Mouse (Mus musculus): Measurements from ENCODE around the gene Cryzl1. TPM values are rescaled to one million over a fixed set of nuclear protein-coding genes. Genes with fewer than 3 reads are reported as not detected.
"Not testable (repeated sequence)": the region's sequence is repeated elsewhere in the genome, so short reads cannot be mapped to it uniquely, and the experiment has no call there.

Cryzl1 gene
- total RNA-seq, 2 experiments from 2014 or later, result 33.2 to 33.7 TPM

DNA sequence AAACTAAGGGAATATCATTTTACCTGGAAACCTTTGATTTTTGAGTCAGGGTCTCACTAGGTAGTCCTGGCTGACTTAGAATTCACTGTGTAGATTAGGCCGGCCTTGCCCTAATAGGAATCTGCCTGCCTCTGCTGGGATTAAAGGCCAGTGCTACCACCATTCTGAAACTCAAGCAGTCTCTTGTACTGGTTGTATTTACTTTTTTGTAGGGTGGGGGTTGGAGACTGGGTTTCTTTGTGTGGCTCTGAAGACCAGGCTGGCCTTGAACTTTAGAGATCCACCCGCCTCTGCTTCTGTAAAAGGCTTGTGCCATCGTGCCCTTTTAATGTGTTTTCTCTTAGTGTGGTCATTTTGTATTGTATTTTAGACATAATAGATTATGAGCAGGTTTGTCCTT lies 79.5 kb downstream of the Cryzl1 start:
- no peak for ATAC-seq (replicated peaks; ENCODE audit: low FRiP score, low TSS enrichment, poor library complexity, severe bottlenecking)

DNA sequence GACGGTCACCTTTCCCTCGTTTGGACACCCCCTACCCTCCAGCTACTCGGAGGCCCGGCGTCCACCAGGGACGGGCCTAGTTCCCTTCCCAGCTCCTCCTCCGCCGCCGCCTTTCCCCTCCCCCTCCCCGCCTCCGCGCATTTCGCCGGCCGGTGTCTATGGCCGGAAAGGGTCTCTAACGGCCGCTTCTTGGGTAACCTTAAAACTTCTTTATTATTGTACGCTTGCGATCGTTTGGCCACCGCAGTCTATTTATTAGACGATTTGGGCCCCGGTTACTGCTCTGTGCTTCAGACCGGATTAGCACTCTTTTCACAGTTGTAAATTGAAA lies 80.6 kb downstream of the Cryzl1 start:
- ATAC-seq (replicated peaks; ENCODE audit: low FRiP score, low TSS enrichment, poor library complexity, severe bottlenecking), result no peak

DNA sequence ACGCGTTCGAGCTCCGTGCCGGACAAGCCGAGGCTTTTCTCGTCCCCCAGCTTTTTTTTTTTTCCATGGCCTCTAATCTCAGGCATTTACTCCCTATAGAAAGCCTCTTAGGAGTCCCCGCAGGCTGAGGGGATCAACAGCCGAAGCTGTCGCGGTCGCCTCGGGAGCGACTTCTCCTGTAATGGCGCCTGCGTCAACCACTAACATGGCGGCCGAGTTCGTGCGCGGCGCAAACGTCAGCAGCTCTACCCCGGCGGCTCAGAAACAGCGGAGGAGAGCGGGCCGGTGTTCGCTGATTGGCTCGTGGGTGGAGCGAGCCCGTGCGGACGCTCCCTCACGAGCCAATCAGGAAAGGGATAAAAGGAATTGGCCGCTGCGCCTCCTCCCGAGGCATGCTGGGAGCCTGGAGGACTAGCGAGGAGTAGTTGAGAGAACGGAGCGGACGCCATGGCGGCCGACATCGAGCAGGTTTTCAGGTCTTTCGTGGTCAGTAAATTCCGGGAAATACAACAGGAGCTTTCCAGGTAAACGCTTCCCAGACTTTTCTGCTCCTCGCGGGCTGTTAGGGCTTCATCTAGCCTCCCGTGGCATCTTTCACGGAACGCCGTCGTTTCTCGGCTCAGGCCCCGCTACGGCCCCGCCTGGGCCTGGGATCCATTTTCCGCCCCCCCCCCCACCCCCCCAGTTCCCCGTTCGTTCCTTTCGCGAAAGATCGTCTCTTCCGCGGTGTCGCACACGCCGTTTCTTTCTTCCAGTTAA lies 81.1 kb downstream of the Cryzl1 start, which contains the start of gene Son:
TSS of gene Son (plus strand) at position 46 of the 759 bp plus-strand sequence.
- ATAC-seq (replicated peaks; ENCODE audit: low FRiP score, low TSS enrichment, poor library complexity, severe bottlenecking), result peak; percentile 89

DNA sequence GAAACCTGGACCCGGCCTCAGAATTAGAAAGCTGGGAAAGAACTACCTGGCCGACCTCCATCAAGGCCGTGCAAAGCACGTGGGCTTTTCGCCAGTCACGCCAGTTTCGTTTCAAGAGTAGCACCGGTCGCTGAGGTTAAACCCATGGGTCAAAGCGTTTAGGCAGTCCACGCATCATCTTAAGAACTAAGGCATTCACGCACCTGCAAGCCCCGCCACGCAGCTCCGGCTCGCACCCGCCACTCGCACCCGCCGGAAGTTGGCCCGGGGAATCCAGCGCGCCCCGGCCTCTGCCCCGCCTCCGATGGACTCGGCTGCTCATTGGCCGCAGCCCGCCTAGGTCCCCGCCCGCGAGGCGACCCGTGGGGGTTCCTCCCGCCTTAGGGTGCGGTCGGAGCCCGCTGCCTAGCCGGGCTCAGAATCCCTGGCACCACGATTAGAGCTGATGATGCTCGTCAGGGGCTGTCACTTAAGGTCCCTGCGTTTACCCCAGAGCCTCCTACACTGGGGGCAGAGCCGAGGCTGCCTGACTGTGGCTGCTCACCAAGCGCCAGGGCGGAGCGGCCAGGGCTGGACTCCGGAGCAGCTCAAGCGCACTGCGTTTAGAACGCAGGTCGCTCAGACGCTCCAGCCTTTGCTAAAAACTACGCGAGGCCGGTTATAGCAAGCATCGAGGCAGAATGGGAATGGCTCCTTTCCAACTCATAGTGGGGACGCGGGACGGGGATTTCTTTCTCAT lies 81.9 kb downstream of the Cryzl1 start, which contains the start of gene Gart:
TSS of gene Gart (minus strand) at position 272 of the 739 bp plus-strand sequence.
- peak; percentile 80 for ATAC-seq (replicated peaks; ENCODE audit: low FRiP score, low TSS enrichment, poor library complexity, severe bottlenecking)

DNA sequence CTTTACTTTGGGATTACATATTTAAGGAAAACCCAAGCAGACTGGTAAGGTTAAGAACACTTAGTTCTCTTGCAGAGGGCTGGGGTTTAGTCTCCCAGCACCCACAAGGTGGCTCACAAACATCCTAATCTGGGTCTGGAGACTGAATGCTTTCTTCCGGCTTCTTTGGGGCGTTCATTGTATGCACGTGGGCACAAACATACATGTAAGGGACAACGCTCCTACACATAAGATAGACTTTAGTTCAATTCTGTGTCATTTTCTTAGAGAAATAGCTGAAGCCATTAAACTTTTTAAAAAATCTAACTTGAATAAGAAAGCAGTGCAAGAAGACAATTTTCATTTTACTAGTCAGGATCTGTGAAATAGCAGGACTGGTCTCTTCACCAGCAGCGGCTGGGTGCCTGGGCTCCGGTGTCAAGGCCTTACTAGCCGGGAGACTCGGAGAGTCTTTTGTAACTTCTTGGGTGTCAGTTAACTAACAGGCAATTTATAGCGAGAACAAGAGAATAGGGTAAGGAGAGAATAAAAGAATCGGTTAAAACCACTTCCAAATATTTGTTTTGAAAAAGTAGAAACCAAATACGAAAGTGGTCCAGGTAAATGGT lies 82.7 kb downstream of the Cryzl1 start:
- peak; percentile 32; the same call in 1 of the 2 replicates for ATAC-seq (replicated peaks; ENCODE audit: low FRiP score, low TSS enrichment, poor library complexity, severe bottlenecking)

DNA sequence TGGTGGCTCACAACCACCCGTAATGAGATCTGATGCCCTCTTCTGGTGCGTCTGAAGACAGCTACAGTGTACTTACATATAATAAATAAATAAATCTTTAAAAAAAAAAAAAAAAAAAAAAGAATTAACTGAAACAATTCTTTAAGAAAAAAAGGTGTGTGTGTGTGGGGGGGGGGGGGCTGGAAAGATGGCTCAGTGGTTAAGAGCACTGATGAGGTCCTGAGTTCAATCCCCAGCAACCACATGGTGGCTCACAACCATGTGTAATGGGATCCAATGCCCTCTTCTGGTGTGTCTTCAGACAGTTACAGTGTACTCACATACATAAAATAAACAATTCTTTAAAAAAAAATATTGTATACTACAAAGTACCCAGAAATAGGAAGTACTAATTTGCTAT lies 83.4 kb downstream of the Cryzl1 start:
- ATAC-seq (replicated peaks; ENCODE audit: low FRiP score, low TSS enrichment, poor library complexity, severe bottlenecking), result not testable (repeated sequence)

DNA sequence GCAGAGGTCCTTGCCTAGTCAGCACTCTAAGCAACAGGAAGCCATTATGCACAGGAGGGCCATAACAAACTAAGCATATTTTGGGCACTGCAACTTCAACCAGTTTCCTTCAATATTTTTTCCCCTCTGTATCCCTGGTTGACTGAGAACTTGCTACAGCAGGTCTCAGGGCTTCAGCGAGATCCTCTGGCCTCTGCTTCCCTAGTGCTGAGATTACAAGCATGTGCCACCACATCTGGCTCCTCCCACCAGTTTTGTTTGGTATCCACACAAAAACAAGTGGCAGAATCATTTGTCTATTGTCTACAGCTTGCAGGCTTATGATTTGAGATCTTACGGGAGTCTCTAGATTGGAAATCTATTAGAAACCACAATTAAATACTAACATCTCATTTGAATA lies 83.9 kb downstream of the Cryzl1 start:
- no peak for ATAC-seq (replicated peaks; ENCODE audit: low FRiP score, low TSS enrichment, poor library complexity, severe bottlenecking)

DNA sequence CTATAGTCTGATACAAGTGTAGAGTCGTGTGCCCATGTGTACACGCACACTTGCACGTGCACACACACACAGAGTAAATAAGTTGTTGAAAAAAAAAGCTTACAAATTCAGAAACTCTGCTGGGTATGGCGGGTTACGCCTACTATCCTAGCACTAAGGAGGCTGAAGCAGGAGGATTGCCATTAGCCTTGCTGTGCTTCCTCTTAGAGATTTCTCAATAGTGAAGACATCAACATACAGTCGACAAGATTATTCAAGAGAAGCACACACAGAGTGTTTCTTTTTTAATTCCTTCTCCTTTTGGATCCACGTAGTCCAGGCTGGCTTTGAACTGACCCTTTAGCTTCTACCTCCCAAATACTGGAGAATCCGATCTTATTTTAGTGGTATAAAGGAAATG lies 88.6 kb downstream of the Cryzl1 start:
- no peak for ATAC-seq (replicated peaks; ENCODE audit: low FRiP score, low TSS enrichment, poor library complexity, severe bottlenecking)

DNA sequence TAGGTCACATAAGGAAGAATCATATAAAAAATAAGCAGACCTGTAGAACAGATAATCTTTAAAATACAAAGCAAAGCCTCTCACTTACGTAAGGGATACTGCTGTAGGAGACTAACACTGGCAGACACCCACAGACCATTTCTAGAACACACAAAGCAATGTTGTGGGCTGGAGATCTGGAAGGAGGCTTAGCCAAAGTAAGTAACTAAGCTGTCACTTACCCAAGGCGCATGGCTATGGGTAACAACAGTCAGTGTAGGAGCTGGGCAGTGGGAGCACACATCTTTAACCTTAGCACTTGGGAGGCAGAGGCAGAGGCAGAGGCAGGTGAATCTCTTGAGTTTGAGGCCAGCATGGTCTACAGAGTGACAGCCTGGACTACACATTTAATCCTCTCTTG lies 89.1 kb downstream of the Cryzl1 start:
- ATAC-seq (replicated peaks; ENCODE audit: low FRiP score, low TSS enrichment, poor library complexity, severe bottlenecking), result no peak

Other genes starting within 250 kb of the Cryzl1 start
- 16.3 and 19.6 TPM in 2 replicates for gene Ifnar1, start 243.7 kb downstream of the Cryzl1 start, total RNA-seq (2014; fragmentation: Nextera tagmentation)
- gene Ifnar1, start 243.7 kb downstream of the Cryzl1 start, total RNA-seq (2017), result 22.2 and 22.7 TPM in 2 replicates
- gene Ifngr2, start 181.9 kb downstream of the Cryzl1 start, total RNA-seq (2014; fragmentation: Nextera tagmentation), result 7.2 and 8.7 TPM in 2 replicates
- gene Ifngr2, start 181.9 kb downstream of the Cryzl1 start, total RNA-seq (2017), result 5.4 and 6.7 TPM in 2 replicates
- gene Tmem50b, start 131.2 kb downstream of the Cryzl1 start, total RNA-seq (2014; fragmentation: Nextera tagmentation), result 2.1 and 5.1 TPM in 2 replicates
- 0.38 and 2.9 TPM in 2 replicates for gene Tmem50b, start 131.2 kb downstream of the Cryzl1 start, total RNA-seq (2017)
- 2.2 and 2.5 TPM in 2 replicates for gene Dnajc28, start 109.9 kb downstream of the Cryzl1 start, total RNA-seq (2014; fragmentation: Nextera tagmentation)
- gene Dnajc28, start 109.9 kb downstream of the Cryzl1 start, total RNA-seq (2017), result 3.9 and 5.0 TPM in 2 replicates
- 238 and 326 TPM in 2 replicates for gene Gart, start 82.0 kb downstream of the Cryzl1 start, total RNA-seq (2014; fragmentation: Nextera tagmentation)
- 560 and 702 TPM in 2 replicates for gene Gart, start 82.0 kb downstream of the Cryzl1 start, total RNA-seq (2017)
- 233 and 272 TPM in 2 replicates for gene Son, start 81.5 kb downstream of the Cryzl1 start, total RNA-seq (2014; fragmentation: Nextera tagmentation)
- gene Son, start 81.5 kb downstream of the Cryzl1 start, total RNA-seq (2017), result 196 and 233 TPM in 2 replicates
- 20.7 and 28.4 TPM in 2 replicates for gene Donson, start 40.2 kb downstream of the Cryzl1 start, total RNA-seq (2014; fragmentation: Nextera tagmentation)
- gene Donson, start 40.2 kb downstream of the Cryzl1 start, total RNA-seq (2017), result 44.6 and 49.3 TPM in 2 replicates
- 24.0 and 27.8 TPM in 2 replicates for gene Itsn1, start 306 bp upstream of the Cryzl1 start, total RNA-seq (2014; fragmentation: Nextera tagmentation)
- gene Itsn1, start 306 bp upstream of the Cryzl1 start, total RNA-seq (2017), result 6.8 and 28.4 TPM in 2 replicates